Comparison of ENCODE assay signal across 33 mouse cellular contexts in genomic region chr11:86232446-86232845, GRCm38 (mm10). TPM values are rescaled to one million over a fixed set of nuclear protein-coding genes. Genes with fewer than 3 reads are reported as not detected.
DNase-seq lines count a peak whose midpoint lies in the region; ATAC-seq and TF ChIP-seq lines count a peak whose summit lies in the region.
"Had no signal": no experiment of that assay in that cellular context is flagged by ENCODE, and none has a peak within 500 bp of the region (broad histone marks: within the 10 kb centered on the region; RNA-seq: fewer than 3 reads in every experiment).

No protein-coding gene starts in this region.

- H3K4me3 ChIP-seq in kidney, embryonic 14.5 days (ENCODE audit: low read length) = no peak overlapping the region
- no peak overlapping the region for H3K4me3 ChIP-seq in CH12.LX (replicated peaks in 1 of 3; ENCODE audit: low read depth in 2 of 3, low read length in 2 of 3, poor library complexity in 1 of 3)
- no peak overlapping the region for H3K4me3 ChIP-seq in kidney, postnatal 0 days (replicated peaks; ENCODE audit: low read depth, low read length)
- H3K4me3 ChIP-seq: embryonic facial prominence, embryonic 12.5 days; forebrain, embryonic 15.5 days; gastrocnemius, adult 2 months; heart, adult 2 months; heart, embryonic 12.5 days; hindbrain, embryonic 10.5 days; hindbrain, embryonic 15.5 days; limb, embryonic 12.5 days; megakaryocyte, embryonic 14.5 days; midbrain, embryonic 12.5 days; myocyte; neural tube, embryonic 12.5 days had no signal

- no peaks in the 10 kb centered on the region for H3K27me3 ChIP-seq in kidney, embryonic 14.5 days (ENCODE audit: control insufficient read depth, insufficient read depth, low read length)
- H3K27me3 ChIP-seq in CH12.LX (replicated peaks) = no peaks in the 10 kb centered on the region
- no peaks in the 10 kb centered on the region for H3K27me3 ChIP-seq in kidney, postnatal 0 days (ENCODE audit: insufficient read depth, low read length)
- H3K27me3 ChIP-seq: embryonic facial prominence, embryonic 12.5 days; forebrain, embryonic 15.5 days; heart, embryonic 12.5 days; hindbrain, embryonic 15.5 days; limb, embryonic 12.5 days; megakaryocyte, embryonic 14.5 days; midbrain, embryonic 12.5 days; neural tube, embryonic 12.5 days had no signal

- ATAC-seq in kidney, embryonic 14.5 days (ENCODE audit: low FRiP score, low TSS enrichment) = no peak
- peak; percentile 59; the same call in 1 of the 2 replicates for ATAC-seq in kidney, postnatal 0 days (replicated peaks; ENCODE audit: low FRiP score, low read depth)
- ATAC-seq: activated CD4-positive, CD25-positive, alpha-beta regulatory T cell, adult 4 months; forebrain, embryonic 15.5 days; inflammation-experienced regulatory T-cells, adult 6 months had no signal

- TF ChIP-seq POLR2A in CH12.LX (IDR thresholded peaks at IDR 0.05; ENCODE audit: low read depth, low read length) = no peak

- no peak overlapping the region for H3K9ac ChIP-seq in kidney, embryonic 14.5 days (ENCODE audit: low read depth, low read length)
- no peak overlapping the region for H3K9ac ChIP-seq in CH12.LX (ENCODE audit: insufficient read depth, low read depth)
- no peak overlapping the region for H3K9ac ChIP-seq in kidney, postnatal 0 days (ENCODE audit: low read depth, low read length)
- H3K9ac ChIP-seq: embryonic facial prominence, embryonic 12.5 days; forebrain, embryonic 15.5 days; heart, embryonic 12.5 days; hindbrain, embryonic 15.5 days; limb, embryonic 12.5 days; midbrain, embryonic 12.5 days; neural tube, embryonic 12.5 days had no signal

- DNase-seq in kidney, adult 11 months = peak; percentile 60
- DNase-seq in CH12.LX (ENCODE audit: extremely low read depth) = no peak
- DNase-seq in kidney, postnatal 0 days (ENCODE audit: low spot score) = peak; percentile 12
- DNase-seq in kidney, postnatal 4 days = peak; percentile 10 to 35
- no peak for DNase-seq in adrenal gland, adult 8-10 months
- DNase-seq in heart, postnatal 4 days = no peak
- DNase-seq: adrenal gland, postnatal 10 days; cerebellum, adult 11 months; cerebellum, adult 9-10 months; cerebellum, postnatal 36 days; gastrocnemius, adult 2 months; gastrocnemius, postnatal 36 days; heart, adult 2 months; layer of hippocampus, postnatal 36 days; lung, postnatal 4 days; right cerebral cortex, adult 18-20 months; thymus, adult 18-20 months; thymus, postnatal 36 days had no signal

- no peaks in the 10 kb centered on the region for H3K4me1 ChIP-seq in kidney, embryonic 14.5 days (ENCODE audit: control insufficient read depth, insufficient read depth, low read length)
- peaks cover 4 to 18% of the 10 kb centered on the region in 2 experiments; a peak in 2 of 4 replicates for H3K4me1 ChIP-seq in CH12.LX (ENCODE audit: control insufficient read depth in 1 of 2, insufficient read depth in 2 of 2)
- no peaks in the 10 kb centered on the region for H3K4me1 ChIP-seq in kidney, postnatal 0 days (replicated peaks; ENCODE audit: insufficient read depth, low read length)
- H3K4me1 ChIP-seq: embryonic facial prominence, embryonic 12.5 days; forebrain, embryonic 15.5 days; heart, embryonic 12.5 days; hindbrain, embryonic 10.5 days; hindbrain, embryonic 15.5 days; limb, embryonic 12.5 days; midbrain, embryonic 12.5 days; neural tube, embryonic 12.5 days had no signal

- in situ Hi-C loops in CH12.LX (cut with MboI; ENCODE audit: low pct_ligation_motif_present, low pct_unique_long_range_greater_than_20kb, low sequenced_read_pairs) = no loop called here

- TF ChIP-seq EP300 in CH12.LX (IDR thresholded peaks at IDR 0.05; ENCODE audit: low read length) = no peak

- 63% methylated on average over 4 of the region's 4 CpGs for WGBS in kidney, embryonic 14.5 days
- 55% methylated on average over 4 of the region's 4 CpGs for WGBS in kidney, postnatal 0 days

- TF ChIP-seq CTCF in CH12.LX (conservative IDR thresholded peaks at IDR 0.05 in 1 of 2, IDR thresholded peaks at IDR 0.05 in 1 of 2; ENCODE audit: low read depth in 2 of 2, low read length in 2 of 2) = no peak
- TF ChIP-seq CTCF in kidney, postnatal 0 days (IDR thresholded peaks at IDR 0.05; ENCODE audit: low read depth) = no peak

- no peak for TF ChIP-seq RAD21 in CH12.LX (IDR thresholded peaks at IDR 0.05; ENCODE audit: low read depth, low read length)

- dilution Hi-C loops in CH12.LX (cut with MboI; ENCODE audit: extremely low pct_ligation_motif_present, extremely low pct_unique_long_range_greater_than_20kb, low sequenced_read_pairs) = no loop called here

- H3K36me3 ChIP-seq in kidney, embryonic 14.5 days (ENCODE audit: control insufficient read depth, insufficient read depth, low read length) = peaks cover 58% of the 10 kb centered on the region
- H3K36me3 ChIP-seq in CH12.LX (replicated peaks in 1 of 2; ENCODE audit: control insufficient read depth in 1 of 2, insufficient read depth in 1 of 2, low read length in 1 of 2) = peaks cover 38 to 83% of the 10 kb centered on the region in 2 experiments
- H3K36me3 ChIP-seq in kidney, postnatal 0 days (ENCODE audit: insufficient read depth, low read length) = peaks cover 30% of the 10 kb centered on the region; the same call in 1 of the 2 replicates

- H3K27ac ChIP-seq in kidney, embryonic 14.5 days (ENCODE audit: low read depth, low read length) = no peak overlapping the region
- no peak overlapping the region for H3K27ac ChIP-seq in CH12.LX (ENCODE audit: insufficient read depth, low read depth)
- H3K27ac ChIP-seq in kidney, postnatal 0 days = peak overlapping the region; percentile 60; the same call in 1 of the 2 replicates
- H3K27ac ChIP-seq: embryonic facial prominence, embryonic 12.5 days; forebrain, embryonic 15.5 days; gastrocnemius, adult 2 months; heart, adult 2 months; hindbrain, embryonic 10.5 days; hindbrain, embryonic 15.5 days; limb, embryonic 12.5 days; midbrain, embryonic 12.5 days; neural tube, embryonic 12.5 days; stomach, postnatal 0 days had no signal

- H3K9me3 ChIP-seq in kidney, embryonic 14.5 days (ENCODE audit: control insufficient read depth, low read length) = no peaks in the 10 kb centered on the region
- H3K9me3 ChIP-seq in CH12.LX (replicated peaks; ENCODE audit: low read length) = no peaks in the 10 kb centered on the region
- H3K9me3 ChIP-seq in kidney, postnatal 0 days (replicated peaks; ENCODE audit: low read length) = no peaks in the 10 kb centered on the region
- H3K9me3 ChIP-seq: embryonic facial prominence, embryonic 12.5 days; forebrain, embryonic 15.5 days; heart, embryonic 12.5 days; hindbrain, embryonic 10.5 days; hindbrain, embryonic 15.5 days; limb, embryonic 12.5 days; megakaryocyte, embryonic 14.5 days; midbrain, embryonic 12.5 days; neural tube, embryonic 12.5 days had no signal

- no peaks in the 10 kb centered on the region for H3K79me2 ChIP-seq in CH12.LX (replicated peaks; ENCODE audit: control insufficient read depth, extremely low read depth, insufficient read depth, poor library complexity, severe bottlenecking)

- H3K4me2 ChIP-seq in kidney, embryonic 14.5 days (replicated peaks; ENCODE audit: low read depth, low read length) = no peak overlapping the region
- no peak overlapping the region for H3K4me2 ChIP-seq in CH12.LX (ENCODE audit: insufficient read depth, low read depth, poor library complexity, severe bottlenecking)
- no peak overlapping the region for H3K4me2 ChIP-seq in kidney, postnatal 0 days (ENCODE audit: low read length)
- H3K4me2 ChIP-seq: embryonic facial prominence, embryonic 12.5 days; forebrain, embryonic 15.5 days; heart, embryonic 12.5 days; hindbrain, embryonic 15.5 days; limb, embryonic 12.5 days; liver, embryonic 11.5 days; midbrain, embryonic 12.5 days; neural tube, embryonic 12.5 days had no signal

TF ChIP-seq in CH12.LX, 34 proteins besides CTCF, POLR2A, EP300 and RAD21:
- TF ChIP-seq MAFK (IDR thresholded peaks at IDR 0.05; ENCODE audit: insufficient replicate concordance, low read length) = peak; percentile 99
- no peak for TF ChIP-seq NELFE (IDR thresholded peaks at IDR 0.05; ENCODE audit: low read depth, low read length)

RNA-seq across cellular contexts. Expression of gene Ints2, which starts 24.9 kb away (rescaled TPM):
- polyA plus RNA-seq in kidney, embryonic 14.5 days (2014; fragmentation: Nextera tagmentation; extraction: Ambion mirVana) = 21.7 and 35.7 TPM in 2 replicates
- total RNA-seq in CH12.LX (2012; rRNA removed) (54.8 and 68.8 TPM in 2 replicates), CH12.LX (2014; rRNA removed) (86.3 and 96.7 TPM in 2 replicates)
- polyA plus RNA-seq in CH12.LX (2012; ENCODE audit: insufficient read length, low read depth) = 44.4 and 58.8 TPM in 2 replicates
- 16.9 and 19.3 TPM in 2 replicates for polyA plus RNA-seq in kidney, postnatal 0 days (2015; fragmentation: Nextera tagmentation; extraction: Ambion mirVana)
- 10 to 100 TPM; 22.4 to 32.1 (median 30.2) TPM for total RNA-seq in adrenal gland, adult 8-10 months (2022)
- total RNA-seq in heart, postnatal 4 days (2021) = 10 to 100 TPM in 1 of 2 experiments, 1 to 10 TPM in 1; 9.8 to 13.4 TPM

RNA-seq across cellular contexts. Expression of gene Brip1, which starts 31.5 kb away (rescaled TPM):
- polyA plus RNA-seq in kidney, embryonic 14.5 days (2014; fragmentation: Nextera tagmentation; extraction: Ambion mirVana) = 9.7 and 14.8 TPM in 2 replicates
- 21.1 and 28.1 TPM in 2 replicates for total RNA-seq in CH12.LX (2012; rRNA removed)
- 24.9 and 31.1 TPM in 2 replicates for total RNA-seq in CH12.LX (2014; rRNA removed)
- 26.1 and 28.6 TPM in 2 replicates for polyA plus RNA-seq in CH12.LX (2012; ENCODE audit: insufficient read length, low read depth)
- polyA plus RNA-seq in kidney, postnatal 0 days (2015; fragmentation: Nextera tagmentation; extraction: Ambion mirVana) = 3.8 and 4.8 TPM in 2 replicates
- 1 to 10 TPM in 2 of 4 experiments, under 1 TPM in 2; 0.49 to 1.1 (median 0.86) TPM for total RNA-seq in adrenal gland, adult 8-10 months (2022)
- 1 to 10 TPM; 5.2 to 5.6 TPM for total RNA-seq in heart, postnatal 4 days (2021)

Comparison
In these comparisons a context has a peak if more than half of its experiments do, and no peak if none do; other contexts are left out.
1. DNase-seq: peak in kidney, adult 11 months (single experiment), kidney, postnatal 0 days (single experiment) and kidney, postnatal 4 days (2 of 2); none in CH12.LX (single experiment), adrenal gland, adult 8-10 months (single experiment) and heart, postnatal 4 days (single experiment).